Mouse (Mus musculus) MEL (cell line): ENCODE data around the gene 4933407L21Rik. TPM values are rescaled to one million over a fixed set of nuclear protein-coding genes. Genes with fewer than 3 reads are reported as not detected.

Experiments used
- DNase-seq: peaks from one replicate; pipeline ENCODE4 v3.0.0; 2011; ENCODE audit warnings: low read depth, low spot score
- H3K27ac ChIP-seq: 2 replicates; pipeline ENCODE4 v1.5.1; 2012; ENCODE audit warnings: low read depth, mild to moderate bottlenecking, control low read depth, low read length, moderate library complexity; ENCODE audit not compliant: control insufficient read depth
- H3K27me3 ChIP-seq, 2 experiments: fragments of 150-350 bp in 1 of 2; sonication (generic) in 1 of 2; 2 replicates each; pipeline ENCODE4 v1.6.1; 2012; ENCODE audit warnings: low read length in 2 of 2, mild to moderate bottlenecking in 2 of 2, improper control_type of control experiment in 1 of 2, moderate library complexity in 1 of 2; ENCODE audit not compliant: insufficient read depth in 2 of 2, control insufficient read depth in 1 of 2
- H3K36me3 ChIP-seq, 2 experiments: 2 replicates each; pipeline ENCODE4 v1.6.1; 2012 to 2014; ENCODE audit warnings: low read length in 2 of 2, improper control_type of control experiment in 1 of 2, inconsistent platforms in 1 of 2, mild to moderate bottlenecking in 1 of 2; ENCODE audit not compliant: insufficient read depth in 2 of 2, control insufficient read depth in 1 of 2
- H3K4me1 ChIP-seq, 2 experiments: fragments of 150-350 bp in 1 of 2; sonication (generic) in 1 of 2; 2 replicates each; pipeline ENCODE4 v1.6.1; 2012; ENCODE audit warnings: low read length in 2 of 2, improper control_type of control experiment in 1 of 2, mild to moderate bottlenecking in 1 of 2; ENCODE audit not compliant: insufficient read depth in 2 of 2, control insufficient read depth in 1 of 2
- H3K4me3 ChIP-seq, 2 experiments: fragments of 150-350 bp in 1 of 2; sonication (generic) in 1 of 2; 2 replicates each; pipeline ENCODE4 v1.5.1; 2012; ENCODE audit warnings: low read depth in 2 of 2, low read length in 2 of 2, mild to moderate bottlenecking in 2 of 2, moderate library complexity in 2 of 2, control low read depth in 1 of 2, improper control_type of control experiment in 1 of 2; ENCODE audit not compliant: control insufficient read depth in 1 of 2, insufficient read depth in 1 of 2
- H3K79me2 ChIP-seq: 2 replicates; pipeline ENCODE4 v1.6.1; 2012; ENCODE audit warnings: mild to moderate bottlenecking, low read length, moderate library complexity; ENCODE audit not compliant: control insufficient read depth, poor library complexity, insufficient read depth
- H3K9ac ChIP-seq: 2 replicates; pipeline ENCODE4 v1.6.1; 2012; ENCODE audit warnings: low read depth, mild to moderate bottlenecking, control low read depth, low read length, moderate library complexity; ENCODE audit not compliant: control insufficient read depth, poor library complexity, severe bottlenecking
- H3K9me3 ChIP-seq: fragments of 150-350 bp; sonication (generic); replicated peaks from 2 replicates; pipeline ENCODE4 v1.6.1; 2012; ENCODE audit warnings: mild to moderate bottlenecking, low read length, improper control_type of control experiment, moderate library complexity; ENCODE audit not compliant: insufficient read depth
- CTCF ChIP-seq, 3 experiments: IDR thresholded peaks in 2 of 3; conservative IDR thresholded peaks in 1 of 3; 2 replicates each; pipeline ENCODE4 v1.5.1; 2011 to 2012; ENCODE audit warnings: low read length in 3 of 3, low read depth in 2 of 3, mild to moderate bottlenecking in 2 of 3, improper control_type of control experiment in 1 of 3, inconsistent platforms in 1 of 3, mixed read lengths in 1 of 3, moderate library complexity in 1 of 3; ENCODE audit not compliant: control insufficient read depth in 1 of 3, insufficient read depth in 1 of 3, poor library complexity in 1 of 3, severe bottlenecking in 1 of 3
- ELF1 ChIP-seq: IDR thresholded peaks from 2 replicates; pipeline ENCODE4 v1.6.1; 2014; ENCODE audit warnings: low read depth, mild to moderate bottlenecking, inconsistent platforms, low read length, improper control_type of control experiment, moderate library complexity
- EP300 ChIP-seq, 2 experiments: IDR thresholded peaks; 2 replicates each; pipeline ENCODE4 v1.6.1; 2011; ENCODE audit warnings: improper control_type of control experiment in 2 of 2, low read length in 2 of 2, low read depth in 1 of 2, mild to moderate bottlenecking in 1 of 2
- HCFC1 ChIP-seq: IDR thresholded peaks from 2 replicates; pipeline ENCODE4 v1.6.1; 2012; ENCODE audit warnings: low read depth, mild to moderate bottlenecking, inconsistent platforms, low read length, improper control_type of control experiment, moderate library complexity
- JUND ChIP-seq: IDR thresholded peaks from 2 replicates; pipeline ENCODE4 v1.6.1; 2011; ENCODE audit warnings: low read depth, mild to moderate bottlenecking, improper control_type of control experiment, low read length
- MAZ ChIP-seq: IDR thresholded peaks from 2 replicates; pipeline ENCODE4 v1.6.1; 2012; ENCODE audit warnings: low read depth, mild to moderate bottlenecking, inconsistent platforms, low read length, improper control_type of control experiment
- MYB ChIP-seq: IDR thresholded peaks from 2 replicates; pipeline ENCODE4 v1.6.1; 2011; ENCODE audit warnings: mild to moderate bottlenecking, low read depth, low read length, improper control_type of control experiment
- RAD21 ChIP-seq: IDR thresholded peaks from 2 replicates; pipeline ENCODE4 v1.6.1; 2011; ENCODE audit warnings: mild to moderate bottlenecking, low read depth, low read length, improper control_type of control experiment
- RCOR1 ChIP-seq: IDR thresholded peaks from 2 replicates; pipeline ENCODE4 v1.6.1; 2012; ENCODE audit warnings: low read depth, mild to moderate bottlenecking, inconsistent platforms, low read length, improper control_type of control experiment
- SIN3A ChIP-seq: IDR thresholded peaks from 2 replicates; pipeline ENCODE4 v1.6.1; 2012; ENCODE audit warnings: low read length, improper control_type of control experiment, inconsistent platforms
- TAL1 ChIP-seq: IDR thresholded peaks from 2 replicates; pipeline ENCODE4 v1.6.1; 2012; ENCODE audit warnings: mild to moderate bottlenecking, inconsistent platforms, low read length, moderate library complexity, mixed read lengths
- TBP ChIP-seq: IDR thresholded peaks from 2 replicates; pipeline ENCODE4 v1.8.0; 2011; ENCODE audit warnings: low read depth, low read length, improper control_type of control experiment
- TCF12 ChIP-seq: IDR thresholded peaks from 2 replicates; pipeline ENCODE4 v1.6.1; 2014; ENCODE audit warnings: low read depth, mild to moderate bottlenecking, inconsistent platforms, low read length, improper control_type of control experiment, moderate library complexity
- UBTF ChIP-seq: IDR thresholded peaks from 2 replicates; pipeline ENCODE4 v1.6.1; 2012; ENCODE audit warnings: low read depth, mild to moderate bottlenecking, inconsistent platforms, low read length, improper control_type of control experiment, moderate library complexity, borderline replicate concordance; ENCODE audit not compliant: insufficient read depth
- USF1 ChIP-seq: IDR thresholded peaks from 2 replicates; pipeline ENCODE4 v1.6.1; 2014; ENCODE audit warnings: low read depth, mild to moderate bottlenecking, inconsistent platforms, low read length, improper control_type of control experiment, moderate library complexity
- USF2 ChIP-seq, 2 experiments: IDR thresholded peaks; 2 replicates each; pipeline ENCODE4 v1.6.1; 2011 to 2012; ENCODE audit warnings: improper control_type of control experiment in 2 of 2, low read length in 2 of 2, borderline replicate concordance in 1 of 2, inconsistent platforms in 1 of 2, low read depth in 1 of 2, mild to moderate bottlenecking in 1 of 2; ENCODE audit not compliant: insufficient read depth in 1 of 2
- ZC3H11A ChIP-seq: IDR thresholded peaks from 2 replicates; pipeline ENCODE4 v1.6.1; 2012; ENCODE audit warnings: low read depth, mild to moderate bottlenecking, inconsistent platforms, low read length, improper control_type of control experiment
- polyA plus RNA-seq, 2 experiments: library from polyadenylated mRNA; stranded (reverse) in 1 of 2; unstranded in 1 of 2; fragments of >175 nt in 1 of 2; fragments of >200 nt in 1 of 2; gene quantifications; 2 replicates each; pipeline versions ENCODE4 v1.2.1 to v1.2.4; 2012; ENCODE audit warnings: low replicate concordance in 2 of 2, low read depth in 1 of 2; ENCODE audit not compliant: insufficient read length in 2 of 2, insufficient read depth in 1 of 2, missing spikeins in 1 of 2
- total RNA-seq: library from RNA; depleted of rRNA; stranded (reverse); fragments of 300-350 nt; gene quantifications from 2 replicates; pipeline ENCODE4 v1.2.3, GENCODE M21; 2012

Gene 4933407L21Rik
- total and polyA plus RNA-seq, 3 experiments = not detected

DNA sequence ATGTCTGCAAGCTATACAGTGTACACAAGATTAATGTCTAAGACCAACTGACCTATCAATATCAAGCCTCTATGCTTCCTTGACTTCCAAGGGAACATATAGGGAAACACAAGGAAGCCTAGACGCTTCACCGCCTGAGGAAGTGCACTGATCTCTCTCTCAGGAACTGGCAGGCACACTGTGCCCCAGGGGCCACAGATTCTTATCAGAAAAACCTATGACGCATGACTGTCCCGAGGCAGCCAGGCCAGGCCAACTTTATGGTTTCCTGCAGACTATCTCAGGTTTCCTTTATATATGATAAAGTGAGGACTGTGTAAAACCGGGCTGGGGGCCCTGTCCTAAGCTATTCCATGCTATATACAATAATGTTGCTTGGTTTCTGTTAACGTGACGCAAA lies 8.7 kb upstream of the 4933407L21Rik start:
- H3K36me3 ChIP-seq = no peaks in the 10 kb centered on the region
- peaks cover 0 to 3% of the 10 kb centered on the region in 2 experiments; a peak in 2 of 4 replicates for H3K27me3 ChIP-seq
- H3K4me3 ChIP-seq = no peak overlapping the region
- no peaks in the 10 kb centered on the region for H3K79me2 ChIP-seq
- no peak for TF ChIP-seq UBTF
- no peak for TF ChIP-seq JUND
- TF ChIP-seq MAZ = no peak
- no peak for TF ChIP-seq ELF1
- TF ChIP-seq ZC3H11A = no peak
- no peak for TF ChIP-seq HCFC1
- no peak for TF ChIP-seq MYB
- no peak for TF ChIP-seq RAD21
- no peak for TF ChIP-seq EP300 (IDR thresholded peaks at IDR 0.05; ENCODE audit: low read depth in 1 of 2, low read length in 2 of 2)
- TF ChIP-seq TAL1 = no peak
- TF ChIP-seq TCF12 = no peak
- TF ChIP-seq TBP = no peak
- TF ChIP-seq USF1 = no peak
- TF ChIP-seq RCOR1 = no peak
- no peak overlapping the region for H3K9ac ChIP-seq
- no peak overlapping the region for H3K27ac ChIP-seq
- no peak for DNase-seq
- H3K9me3 ChIP-seq = no peaks in the 10 kb centered on the region
- H3K4me1 ChIP-seq = no peaks in the 10 kb centered on the region

DNA sequence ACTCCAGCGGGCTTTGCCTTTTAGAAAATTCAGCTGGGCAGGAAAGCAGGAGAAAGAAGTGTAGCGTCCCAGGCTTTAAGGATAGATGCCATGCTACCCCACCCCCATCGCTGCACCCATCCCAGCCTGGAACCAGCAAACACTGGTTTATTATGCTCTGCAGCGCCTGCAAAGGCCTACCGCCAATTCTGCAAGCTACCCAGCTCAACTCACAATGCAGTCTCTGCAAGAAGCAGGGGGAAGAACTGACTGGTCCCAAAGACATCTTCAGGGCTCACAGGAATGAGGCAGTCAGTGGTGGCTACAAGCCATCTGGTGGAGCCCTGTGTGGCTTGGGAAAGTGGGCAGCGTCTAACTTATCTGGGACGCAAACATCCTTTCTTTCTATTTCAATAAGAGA lies 6.6 kb upstream of the 4933407L21Rik start:
- Histone ChIP-seq H3K9ac (no peak overlapping the region), H3K36me3 (no peaks in the 10 kb centered on the region), H3K27me3 (peaks cover 2 to 6% of the 10 kb centered on the region in 2 experiments; a peak in 3 of 4 replicates), H3K4me1 (no peaks in the 10 kb centered on the region), H3K4me3 (no peak overlapping the region), H3K9me3 (no peaks in the 10 kb centered on the region), H3K79me2 (no peaks in the 10 kb centered on the region), H3K27ac (no peak overlapping the region)
- DNase-seq = no peak
- TF ChIP-seq USF2 (IDR thresholded peaks at IDR 0.05; ENCODE audit: borderline replicate concordance in 1 of 2, insufficient read depth in 1 of 2, low read depth in 1 of 2, low read length in 2 of 2) (no peak), SIN3A (no peak), USF1 (no peak), CTCF (IDR thresholded peaks at IDR 0.05 in 2 of 3, conservative IDR thresholded peaks at IDR 0.05 in 1 of 3; ENCODE audit: control insufficient read depth in 1 of 3, insufficient read depth in 1 of 3, low read depth in 2 of 3, low read length in 3 of 3, poor library complexity in 1 of 3, severe bottlenecking in 1 of 3) (no peak)
